Mouse (Mus musculus) CH12.LX (cell line): ENCODE measurements at regions not wholly inside any gene's neighbourhood (a gene's known extent, or its start where the extent isn't known, plus 50 kb on each side); places are given as distances from the start of the nearest gene placed in this dataset.

Source experiments
- BHLHE40 ChIP-seq: IDR thresholded peaks from 2 replicates; pipeline ENCODE4 v1.6.1; 2011; ENCODE audit warnings: mild to moderate bottlenecking, low read depth, low read length, improper control_type of control experiment
- CTCF ChIP-seq, 2 experiments: IDR thresholded peaks in 1 of 2; conservative IDR thresholded peaks in 1 of 2; 2 replicates each; pipeline ENCODE4 v1.5.1; 2011 to 2012; ENCODE audit warnings: low read depth in 2 of 2, low read length in 2 of 2, improper control_type of control experiment in 1 of 2, inconsistent platforms in 1 of 2, mild to moderate bottlenecking in 1 of 2, moderate library complexity in 1 of 2
- MAFK ChIP-seq: IDR thresholded peaks from 2 replicates; pipeline ENCODE4 v1.6.1; 2011; ENCODE audit warnings: low read length, improper control_type of control experiment; ENCODE audit not compliant: insufficient replicate concordance
- NRF1 ChIP-seq: IDR thresholded peaks from 2 replicates; pipeline ENCODE4 v1.6.1; 2014; ENCODE audit warnings: low read depth, mild to moderate bottlenecking, inconsistent platforms, low read length, improper control_type of control experiment, moderate library complexity
- POLR2A ChIP-seq: IDR thresholded peaks from 2 replicates; pipeline ENCODE4 v1.6.1; 2011; ENCODE audit warnings: low read depth, mild to moderate bottlenecking, improper control_type of control experiment, low read length
- RCOR1 ChIP-seq: conservative IDR thresholded peaks from 2 replicates; pipeline ENCODE4 v1.6.1; 2012; ENCODE audit warnings: low read depth, mild to moderate bottlenecking, inconsistent platforms, low read length, improper control_type of control experiment
- UBTF ChIP-seq: IDR thresholded peaks from 2 replicates; pipeline ENCODE4 v1.6.1; 2012; ENCODE audit warnings: low read depth, mild to moderate bottlenecking, inconsistent platforms, low read length, improper control_type of control experiment, moderate library complexity
- USF2 ChIP-seq: conservative IDR thresholded peaks from 2 replicates; pipeline ENCODE4 v1.6.1; 2011; ENCODE audit warnings: low read depth, low read length, improper control_type of control experiment
- ZC3H11A ChIP-seq: IDR thresholded peaks from 2 replicates; pipeline ENCODE4 v1.6.1; 2012; ENCODE audit warnings: low read depth, mild to moderate bottlenecking, inconsistent platforms, low read length, improper control_type of control experiment

DNA sequence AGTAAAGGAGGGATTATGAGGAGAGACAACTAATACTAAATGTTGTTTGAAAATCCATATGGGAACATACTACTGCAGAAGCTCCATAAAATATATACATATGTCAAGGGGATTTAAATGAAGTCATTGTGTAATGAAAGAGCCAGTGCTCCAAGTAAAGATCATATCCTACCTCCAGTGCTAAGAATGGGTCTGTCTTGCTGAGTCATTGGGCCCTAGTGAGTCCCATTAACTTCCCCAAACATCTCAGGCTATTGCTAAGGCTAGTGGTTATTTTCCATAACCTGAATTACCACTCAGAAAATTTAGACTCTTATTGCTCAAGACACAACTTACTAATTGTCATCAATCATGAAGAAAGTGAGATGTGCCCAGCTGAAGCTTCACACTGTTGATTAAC lies 215.2 kb upstream of the Fscb start:
- TF ChIP-seq NRF1 = no peak
- TF ChIP-seq CTCF (conservative IDR thresholded peaks at IDR 0.05 in 1 of 2, IDR thresholded peaks at IDR 0.05 in 1 of 2; ENCODE audit: low read depth in 2 of 2, low read length in 2 of 2) = no peak
- no peak for TF ChIP-seq POLR2A
- no peak for TF ChIP-seq BHLHE40
- TF ChIP-seq ZC3H11A = no peak
- TF ChIP-seq USF2 = no peak
- no peak for TF ChIP-seq UBTF
- TF ChIP-seq RCOR1 = no peak
- TF ChIP-seq MAFK = no peak
